Mouse (Mus musculus) bone marrow, adult 2 months (tissue): ENCODE data around the gene Acad8. TPM values are rescaled to one million over a fixed set of nuclear protein-coding genes. Genes with fewer than 3 reads are reported as not detected.

ENCODE experiments used
- H3K27ac ChIP-seq: fragments of 200-500 bp; 2 replicates; pipeline ENCODE4 v1.5.1; 2012; ENCODE audit warnings: low read depth, mild to moderate bottlenecking, control low read depth, inconsistent platforms, low read length; ENCODE audit not compliant: control insufficient read depth, poor library complexity, insufficient read depth
- H3K4me1 ChIP-seq: fragments of 200-500 bp; 2 replicates; pipeline ENCODE4 v1.6.1; 2011; ENCODE audit warnings: low read length; ENCODE audit not compliant: control insufficient read depth, insufficient read depth
- H3K4me3 ChIP-seq: fragments of 200-500 bp; replicated peaks from 2 replicates; pipeline ENCODE3; 2011; ENCODE audit warnings: mild to moderate bottlenecking, low read depth, low read length, control low read depth; ENCODE audit not compliant: control insufficient read depth
- CTCF ChIP-seq: fragments of 200-500 bp; IDR thresholded peaks from 2 replicates; pipeline ENCODE4 v1.5.1; 2011; ENCODE audit warnings: low read length, control low read depth; ENCODE audit not compliant: control insufficient read depth, insufficient read depth
- POLR2A ChIP-seq: fragments of 200-500 bp; IDR thresholded peaks from 2 replicates; pipeline ENCODE4 v1.6.1; 2011; ENCODE audit warnings: low read depth, mild to moderate bottlenecking, control low read depth, low read length, borderline replicate concordance; ENCODE audit not compliant: control insufficient read depth
- WGBS: fragments of 180-500 bp; shearing (Covaris S2); methylation state at CpG from one replicate; pipeline ENCODE4 v1.1.7; 2018; 5-methylcytosine and 5-hydroxymethylcytosine counted together
- polyA plus RNA-seq: library from polyadenylated mRNA; stranded (reverse); fragments of >200 nt; gene quantifications from 2 replicates; pipeline ENCODE4 v1.2.4, GENCODE M21; 2011; ENCODE audit warnings: low replicate concordance; ENCODE audit not compliant: missing spikeins, insufficient read depth, insufficient read length

Gene Acad8
- polyA plus RNA-seq, 1 experiment, result 12.0 TPM

GRCm38 (mm10) chr9:27018961-27019360 lies 19.6 kb upstream of the Acad8 start:
- Histone ChIP-seq H3K4me1 (peaks cover 3% of the 10 kb centered on the region; the same call in 1 of the 2 replicates), H3K4me3 (no peak overlapping the region), H3K27ac (no peak overlapping the region)
- 82% methylated on average over 10 of the region's 10 CpGs for WGBS
- no peak for TF ChIP-seq CTCF
- TF ChIP-seq POLR2A, result no peak

GRCm38 (mm10) chr9:27011572-27011971 lies 12.2 kb upstream of the Acad8 start:
- Histone ChIP-seq H3K27ac (no peak overlapping the region), H3K4me3 (no peak overlapping the region), H3K4me1 (no peaks in the 10 kb centered on the region)
- WGBS, result 85% methylated on average over 4 of the region's 4 CpGs
- TF ChIP-seq POLR2A (no peak), CTCF (no peak)

- Histone ChIP-seq H3K27ac (no peak overlapping the region), H3K4me3 (no peak overlapping the region), H3K4me1 (no peaks in the 10 kb centered on the region)
- TF ChIP-seq CTCF (no peak), POLR2A (no peak)
- 82% methylated on average over 5 of the region's 5 CpGs for whole genome bisulfite sequencing
Measured at GRCm38 (mm10) chr9:27009231-27009630, 9.9 kb upstream of the Acad8 start.

- Histone ChIP-seq H3K4me3 (no peak overlapping the region), H3K27ac (no peak overlapping the region), H3K4me1 (no peaks in the 10 kb centered on the region)
- TF ChIP-seq POLR2A (no peak), CTCF (no peak)
- WGBS, result 84% methylated on average over 5 of the region's 5 CpGs
Measured at GRCm38 (mm10) chr9:27006866-27007265, 7.5 kb upstream of the Acad8 start.

GRCm38 (mm10) chr9:27005933-27006332 lies 6.6 kb upstream of the Acad8 start:
- no peak overlapping the region for H3K4me3 ChIP-seq
- no peak overlapping the region for H3K27ac ChIP-seq
- 85% methylated on average over 1 of the region's 1 CpGs for WGBS
- H3K4me1 ChIP-seq, result no peaks in the 10 kb centered on the region
- TF ChIP-seq CTCF, result no peak
- TF ChIP-seq POLR2A, result no peak

- H3K27ac ChIP-seq, result no peak overlapping the region
- H3K4me3 ChIP-seq, result no peak overlapping the region
- TF ChIP-seq CTCF (no peak), POLR2A (no peak)
- 88% methylated on average over 3 of the region's 3 CpGs for whole genome bisulfite sequencing
- no peaks in the 10 kb centered on the region for H3K4me1 ChIP-seq
Measured at GRCm38 (mm10) chr9:27005231-27005630, 5.9 kb upstream of the Acad8 start.

GRCm38 (mm10) chr9:26998669-26999460 lies 501 bp downstream of the Acad8 start:
- Histone ChIP-seq H3K4me3 (peak overlapping the region; percentile 90), H3K27ac (peak overlapping the region; percentile 12), H3K4me1 (no peaks in the 10 kb centered on the region; the same call in 1 of the 2 replicates)
- TF ChIP-seq CTCF, result no peak
- no peak for TF ChIP-seq POLR2A
- WGBS, result under 1% methylated on average over 29 of the region's 29 CpGs

GRCm38 (mm10) chr9:26997501-26997900 lies 1.9 kb downstream of the Acad8 start:
- WGBS, result 69% methylated on average over 2 of the region's 2 CpGs
- no peaks in the 10 kb centered on the region; the same call in 1 of the 2 replicates for H3K4me1 ChIP-seq
- H3K27ac ChIP-seq, result no peak overlapping the region
- TF ChIP-seq CTCF (no peak), POLR2A (no peak)
- H3K4me3 ChIP-seq, result no peak overlapping the region
